Mouse (Mus musculus): ENCODE measurements at regions not wholly inside any gene's neighbourhood (a gene's known extent, or its start where the extent isn't known, plus 50 kb on each side); places are given as distances from the start of the nearest gene placed in this dataset.
"Not testable (repeated sequence)": the region's sequence is repeated elsewhere in the genome, so short reads cannot be mapped to it uniquely, and the experiment has no call there.

DNA sequence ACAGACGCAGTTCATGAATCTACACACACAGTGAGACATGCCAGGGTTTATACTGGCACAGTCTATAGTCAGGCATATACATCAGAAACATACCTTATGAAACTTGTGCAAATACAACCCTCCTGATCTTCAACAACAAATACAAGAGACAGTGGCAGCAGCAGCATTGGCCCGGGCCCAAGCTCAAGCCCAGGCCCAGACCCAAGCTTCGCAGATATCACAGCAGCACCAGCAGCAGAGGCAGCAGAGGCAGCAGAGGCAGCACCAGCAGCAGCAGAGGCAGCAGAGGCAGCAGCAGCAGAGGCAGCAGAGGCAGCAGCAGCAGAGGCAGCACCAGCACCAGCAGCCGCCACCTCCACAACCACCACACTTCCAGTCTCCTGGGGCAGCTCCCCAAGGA, 80.0 kb downstream of the Samd9l start:
- H3K4me1 ChIP-seq (replicated peaks): no peaks in the 10 kb centered on the region
- H3K27ac ChIP-seq (ENCODE audit: poor library complexity, severe bottlenecking): no peak overlapping the region
- no peak overlapping the region for H3K4me2 ChIP-seq
- H3K9me3 ChIP-seq (replicated peaks): no peaks in the 10 kb centered on the region
- no peak overlapping the region for H3K4me3 ChIP-seq
- whole genome bisulfite sequencing: 62% methylated on average over 4 of the region's 4 CpGs
- ATAC-seq (ENCODE audit: insufficient number of reproducible peaks, low FRiP score): no peak
- no peaks in the 10 kb centered on the region for H3K36me3 ChIP-seq
- no peak overlapping the region for H3K9ac ChIP-seq
- no peaks in the 10 kb centered on the region for H3K27me3 ChIP-seq (replicated peaks)

DNA sequence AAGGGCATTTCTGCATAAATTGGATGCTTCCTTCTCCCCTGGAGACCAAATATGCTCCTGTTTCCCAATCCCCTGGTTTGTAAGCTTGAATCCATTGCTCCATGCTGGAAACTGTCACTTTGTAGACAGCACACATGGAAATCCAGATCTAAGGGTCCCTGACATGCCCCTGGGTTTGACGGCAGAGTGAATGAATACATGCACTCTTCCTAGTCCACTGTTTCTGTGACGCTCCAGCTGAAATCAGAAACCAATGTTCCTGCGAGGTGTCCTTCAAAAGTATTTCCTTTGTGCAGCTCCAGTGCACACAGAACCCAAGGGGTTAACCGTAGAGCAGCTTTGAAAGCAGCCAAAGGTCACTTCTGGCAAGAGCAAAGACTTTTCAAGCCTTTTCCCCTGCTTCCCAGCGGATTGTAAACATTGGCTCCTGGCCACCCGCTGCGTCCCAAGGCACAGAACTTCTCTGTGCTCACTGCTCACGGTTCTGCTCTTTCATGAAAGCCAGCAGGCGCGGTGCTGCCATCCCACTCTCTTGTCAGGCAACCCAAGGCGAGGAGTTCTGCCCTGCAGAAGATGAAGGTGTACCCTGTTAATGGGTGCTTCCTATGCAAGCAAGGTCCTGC, 91.7 kb downstream of the Samd9l start:
- ATAC-seq (ENCODE audit: insufficient number of reproducible peaks, low FRiP score); H3K27ac ChIP-seq (ENCODE audit: poor library complexity, severe bottlenecking); H3K9me3 ChIP-seq (replicated peaks); H3K27me3 ChIP-seq (replicated peaks); H3K36me3 ChIP-seq; H3K4me1 ChIP-seq (replicated peaks): not testable (repeated sequence)
- WGBS: 3% methylated on average over 11 of the region's 11 CpGs
- H3K4me2 ChIP-seq: peak overlapping the region; percentile 63
- H3K4me3 ChIP-seq: peak overlapping the region; percentile 15
- H3K9ac ChIP-seq: 0 out of 2 replicates have a peak overlapping the region, but pooled peaks have one; percentile 31

DNA sequence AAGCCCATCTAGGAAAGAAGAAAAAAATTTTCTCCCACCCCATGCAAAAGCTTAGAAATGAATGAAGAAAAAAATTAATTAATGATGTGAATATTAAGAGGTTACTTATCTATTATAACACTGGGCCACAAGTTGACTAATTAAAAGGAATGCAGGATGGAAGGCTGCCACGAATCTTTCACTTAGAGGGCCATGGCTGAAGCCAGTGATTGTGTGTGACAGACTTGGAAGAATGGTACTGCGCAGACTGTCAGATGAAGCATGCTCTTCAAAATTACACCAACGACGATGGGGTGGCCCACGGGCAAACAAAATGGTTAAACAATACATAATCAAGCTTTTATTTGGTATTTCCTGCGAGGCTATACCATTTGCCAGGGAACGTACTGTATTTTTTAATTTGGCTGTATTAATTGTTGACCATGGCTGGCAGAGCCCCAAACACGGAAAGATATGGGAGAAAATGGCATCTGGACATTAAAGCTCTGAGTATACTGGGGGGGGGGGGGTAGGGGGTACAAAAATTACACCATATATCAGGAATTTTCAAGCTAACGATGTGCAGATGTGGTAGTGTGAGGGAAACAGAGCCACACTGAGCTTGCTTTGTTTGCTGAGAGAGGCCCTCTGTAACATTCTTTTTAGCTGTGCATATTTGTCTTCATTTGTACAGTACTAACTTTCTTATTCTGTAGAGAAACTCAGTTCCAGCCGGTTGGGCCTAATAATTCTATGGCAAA, 94.3 kb downstream of the Samd9l start:
- not testable (repeated sequence) for H3K9me3 ChIP-seq (replicated peaks); H3K36me3 ChIP-seq; H3K27me3 ChIP-seq (replicated peaks); H3K4me3 ChIP-seq; H3K27ac ChIP-seq (ENCODE audit: poor library complexity, severe bottlenecking); H3K4me1 ChIP-seq (replicated peaks); H3K9ac ChIP-seq; ATAC-seq (ENCODE audit: insufficient number of reproducible peaks, low FRiP score); H3K4me2 ChIP-seq
- WGBS: 52% methylated on average over 10 of the region's 10 CpGs

DNA sequence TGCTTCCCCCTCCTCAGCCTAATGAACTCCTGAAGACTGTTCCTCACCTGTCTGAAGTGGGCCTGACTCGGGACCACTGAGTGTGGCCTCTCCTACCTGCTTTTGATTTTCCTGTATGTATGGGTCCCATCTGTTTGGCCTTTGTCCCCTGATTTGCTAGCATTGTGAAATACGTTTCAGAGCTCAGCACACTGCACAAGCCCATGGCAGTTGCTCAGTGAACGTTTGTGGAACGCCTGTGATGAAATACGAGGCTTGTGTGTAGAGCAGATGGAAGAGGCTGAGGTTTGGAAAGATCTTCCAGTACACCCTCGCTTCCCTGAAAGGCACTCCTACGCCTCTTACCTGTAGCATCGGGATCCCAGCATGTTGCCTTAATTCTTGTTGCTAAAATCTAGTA, 106.1 kb downstream of the Samd9l start:
- not testable (repeated sequence) for H3K4me2 ChIP-seq; ATAC-seq (ENCODE audit: insufficient number of reproducible peaks, low FRiP score); H3K4me1 ChIP-seq (replicated peaks); H3K9ac ChIP-seq; H3K4me3 ChIP-seq; H3K9me3 ChIP-seq (replicated peaks); H3K36me3 ChIP-seq; H3K27ac ChIP-seq (ENCODE audit: poor library complexity, severe bottlenecking); H3K27me3 ChIP-seq (replicated peaks)
- WGBS: 75% methylated on average over 8 of the region's 8 CpGs

DNA sequence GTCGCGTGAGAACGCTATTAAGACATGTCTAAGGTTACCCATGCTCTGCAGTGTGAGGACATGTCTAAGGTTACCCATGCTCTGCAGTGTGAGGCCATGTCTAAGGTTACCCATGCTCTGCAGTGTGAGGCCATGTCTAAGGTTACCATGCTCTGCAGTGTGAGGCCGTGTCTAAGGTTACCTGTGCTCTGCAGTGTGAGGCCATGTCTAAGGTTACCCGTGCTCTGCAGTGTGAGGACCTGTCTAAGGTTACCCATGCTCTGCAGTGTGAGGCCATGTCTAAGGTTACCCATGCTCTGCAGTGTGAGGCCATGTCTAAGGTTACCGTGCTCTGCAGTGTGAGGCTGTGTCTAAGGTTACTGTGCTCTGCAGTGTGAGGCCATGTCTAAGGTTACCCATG, 107.4 kb downstream of the Samd9l start:
- 84% methylated on average over 6 of the region's 6 CpGs for WGBS
- H3K9ac ChIP-seq; H3K36me3 ChIP-seq; H3K27ac ChIP-seq (ENCODE audit: poor library complexity, severe bottlenecking); H3K4me3 ChIP-seq; H3K4me2 ChIP-seq; ATAC-seq (ENCODE audit: insufficient number of reproducible peaks, low FRiP score); H3K9me3 ChIP-seq (replicated peaks); H3K27me3 ChIP-seq (replicated peaks); H3K4me1 ChIP-seq (replicated peaks): not testable (repeated sequence)

DNA sequence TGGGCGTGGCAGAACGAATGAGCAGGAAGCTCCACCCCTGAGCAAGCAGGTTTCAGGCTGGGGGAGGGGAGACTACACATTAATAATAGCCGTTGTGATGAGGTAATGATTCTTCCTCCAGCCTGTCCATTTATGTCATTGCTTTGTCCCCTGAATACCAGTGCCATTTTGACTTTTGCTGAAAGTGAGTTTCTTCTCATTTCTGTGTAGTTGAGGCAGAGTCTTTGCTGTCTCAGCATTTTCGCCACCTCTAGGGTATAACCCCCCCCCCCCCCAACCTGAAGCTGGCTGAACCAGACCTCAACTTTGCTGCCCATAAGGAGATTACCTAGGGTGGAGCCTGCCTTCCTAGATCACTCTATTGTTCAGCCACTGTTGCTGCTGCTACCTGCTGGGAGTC, 130.6 kb downstream of the Samd9l start:
- 78% methylated on average over 2 of the region's 4 CpGs for WGBS
- H3K4me2 ChIP-seq; H3K36me3 ChIP-seq; H3K4me3 ChIP-seq; H3K9ac ChIP-seq; ATAC-seq (ENCODE audit: insufficient number of reproducible peaks, low FRiP score); H3K9me3 ChIP-seq (replicated peaks); H3K27me3 ChIP-seq (replicated peaks); H3K4me1 ChIP-seq (replicated peaks); H3K27ac ChIP-seq (ENCODE audit: poor library complexity, severe bottlenecking): not testable (repeated sequence)

DNA sequence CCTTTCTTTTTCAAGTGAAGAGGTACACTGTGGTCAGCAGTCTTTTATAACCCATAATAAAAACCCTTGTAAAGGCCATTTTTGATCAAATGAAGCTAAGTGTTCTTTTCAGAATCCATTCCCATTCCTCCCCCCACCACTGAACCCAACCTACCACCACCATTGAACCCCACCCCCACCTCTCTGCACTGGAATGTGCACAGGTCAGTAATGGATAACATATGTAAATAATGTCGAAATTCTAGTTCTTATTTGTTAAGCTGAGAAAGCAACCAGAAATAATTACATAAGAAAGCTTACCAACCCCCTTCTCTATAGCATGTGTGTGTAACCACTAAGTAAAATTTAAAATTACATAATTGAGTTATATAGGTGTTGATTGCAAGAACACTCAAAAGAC, 133.9 kb downstream of the Samd9l start:
- H3K9ac ChIP-seq; H3K4me2 ChIP-seq; H3K9me3 ChIP-seq (replicated peaks); H3K36me3 ChIP-seq; H3K27ac ChIP-seq (ENCODE audit: poor library complexity, severe bottlenecking); H3K4me1 ChIP-seq (replicated peaks); ATAC-seq (ENCODE audit: insufficient number of reproducible peaks, low FRiP score); H3K27me3 ChIP-seq (replicated peaks); H3K4me3 ChIP-seq: not testable (repeated sequence)
- 52% methylated on average over 1 of the region's 1 CpGs for WGBS

Measured in heart, embryonic 12.5 days (tissue).